Mouse (Mus musculus) limb, embryonic 12.5 days (tissue): ENCODE data around the gene Atp6v0a4. TPM values are rescaled to one million over a fixed set of nuclear protein-coding genes. Genes with fewer than 3 reads are reported as not detected.

Experiments
- ATAC-seq: fragments of 200-750 bp; cut with Nextera tagmentation; 2 replicates; pipeline ENCODE4 v1.8.0; 2017; ENCODE audit warnings: low read depth, moderate TSS enrichment; ENCODE audit not compliant: insufficient number of reproducible peaks, insufficient read depth, low FRiP score, low TSS enrichment
- H3K27ac ChIP-seq: fragments of 300-500 bp; sonication (generic); 2 replicates; pipeline ENCODE4 v1.5.1; 2016; ENCODE audit warnings: mild to moderate bottlenecking, moderate library complexity
- H3K27me3 ChIP-seq: fragments of 300-500 bp; sonication (generic); 2 replicates; pipeline ENCODE4 v1.6.1; 2016; ENCODE audit warnings: mild to moderate bottlenecking, moderate library complexity
- H3K36me3 ChIP-seq: fragments of 300-500 bp; sonication (generic); 2 replicates; pipeline ENCODE4 v1.6.1; 2016; ENCODE audit warnings: mild to moderate bottlenecking, moderate library complexity
- H3K4me1 ChIP-seq: fragments of 300-500 bp; sonication (generic); replicated peaks from 2 replicates; pipeline ENCODE4 v1.6.1; 2016
- H3K4me2 ChIP-seq: fragments of 300-500 bp; sonication (generic); 2 replicates; pipeline ENCODE4 v1.6.1; 2016; ENCODE audit warnings: mild to moderate bottlenecking, moderate library complexity
- H3K4me3 ChIP-seq: fragments of 300-500 bp; sonication (generic); replicated peaks from 2 replicates; pipeline ENCODE4 v1.5.1; 2016; ENCODE audit warnings: mild to moderate bottlenecking
- H3K9ac ChIP-seq: fragments of 300-500 bp; sonication (generic); replicated peaks from 2 replicates; pipeline ENCODE4 v1.6.1; 2016; ENCODE audit warnings: mild to moderate bottlenecking, moderate library complexity
- H3K9me3 ChIP-seq: fragments of 300-500 bp; sonication (generic); 2 replicates; pipeline ENCODE4 v1.6.1; 2016; ENCODE audit warnings: mild to moderate bottlenecking, moderate library complexity
- WGBS: fragments of 180-500 bp; shearing (Covaris S2); methylation state at CpG from one replicate; pipeline ENCODE4 v1.1.7; 2016; 5-methylcytosine and 5-hydroxymethylcytosine counted together
- polyA plus RNA-seq: library from polyadenylated mRNA; unstranded; fragments of >200 nt; fragmentation: Nextera tagmentation; extraction: Ambion mirVana; gene quantifications from 2 replicates; pipeline ENCODE4 v1.2.1, GENCODE M21; 2016

Gene Atp6v0a4
- polyA plus RNA-seq, 1 experiment from 2014 or later = not detected

DNA sequence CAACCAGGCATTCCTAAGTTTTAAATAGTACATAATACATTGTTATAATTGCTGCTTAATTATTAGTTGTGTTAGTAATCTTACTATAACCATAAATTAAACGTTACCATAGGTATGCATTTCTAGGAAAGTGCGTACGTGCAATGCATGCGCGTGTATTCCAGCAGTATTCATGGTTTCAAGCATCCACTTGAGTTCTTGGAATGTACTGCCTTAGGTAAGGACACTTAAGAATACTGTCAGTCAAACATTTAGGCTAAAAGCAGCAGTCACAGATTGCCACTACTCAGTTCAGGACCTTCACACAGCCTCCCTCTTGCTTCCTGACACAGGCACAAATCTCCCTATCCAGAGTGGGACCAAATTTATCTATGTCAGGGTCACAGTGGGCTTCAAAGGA lies 15.9 kb downstream of the Atp6v0a4 start:
- no peak overlapping the region for H3K9ac ChIP-seq
- H3K36me3 ChIP-seq = no peaks in the 10 kb centered on the region
- H3K9me3 ChIP-seq = no peaks in the 10 kb centered on the region
- H3K4me3 ChIP-seq = no peak overlapping the region
- ATAC-seq = no peak
- no peak overlapping the region for H3K4me2 ChIP-seq
- peaks cover 13% of the 10 kb centered on the region; the same call in 1 of the 2 replicates for H3K4me1 ChIP-seq
- H3K27ac ChIP-seq = no peak overlapping the region
- H3K27me3 ChIP-seq = 0 out of 2 replicates have a peak, but pooled peaks cover 4% of the 10 kb centered on the region
- 85% methylated on average over 5 of the region's 5 CpGs for WGBS

DNA sequence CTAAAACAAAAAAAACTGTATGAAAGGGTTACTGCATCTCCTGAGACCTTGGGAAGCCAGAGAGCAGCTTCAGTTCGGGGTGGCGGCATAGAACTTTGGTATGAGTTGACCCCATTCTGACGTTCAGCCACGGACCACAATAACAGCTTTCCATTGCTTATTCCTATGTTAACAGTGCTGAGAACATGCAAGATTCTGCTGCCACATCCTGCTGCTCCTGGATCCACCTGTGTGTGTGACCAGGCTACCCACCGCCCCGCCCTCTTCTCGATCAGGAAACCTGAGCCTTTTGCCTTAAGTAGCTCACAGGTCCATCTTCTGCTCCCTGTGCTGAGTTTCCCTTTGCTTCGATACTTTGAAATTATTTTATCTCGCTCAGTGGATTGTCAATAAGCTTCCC lies 18.5 kb downstream of the Atp6v0a4 start:
- no peaks in the 10 kb centered on the region for H3K36me3 ChIP-seq
- no peak overlapping the region for H3K4me2 ChIP-seq
- no peak for ATAC-seq
- H3K27ac ChIP-seq = no peak overlapping the region
- no peaks in the 10 kb centered on the region for H3K9me3 ChIP-seq
- H3K4me3 ChIP-seq = no peak overlapping the region
- 89% methylated on average over 9 of the region's 9 CpGs for WGBS
- peaks cover 13% of the 10 kb centered on the region; the same call in 1 of the 2 replicates for H3K4me1 ChIP-seq
- no peak overlapping the region for H3K9ac ChIP-seq
- H3K27me3 ChIP-seq = 0 out of 2 replicates have a peak, but pooled peaks cover 4% of the 10 kb centered on the region

DNA sequence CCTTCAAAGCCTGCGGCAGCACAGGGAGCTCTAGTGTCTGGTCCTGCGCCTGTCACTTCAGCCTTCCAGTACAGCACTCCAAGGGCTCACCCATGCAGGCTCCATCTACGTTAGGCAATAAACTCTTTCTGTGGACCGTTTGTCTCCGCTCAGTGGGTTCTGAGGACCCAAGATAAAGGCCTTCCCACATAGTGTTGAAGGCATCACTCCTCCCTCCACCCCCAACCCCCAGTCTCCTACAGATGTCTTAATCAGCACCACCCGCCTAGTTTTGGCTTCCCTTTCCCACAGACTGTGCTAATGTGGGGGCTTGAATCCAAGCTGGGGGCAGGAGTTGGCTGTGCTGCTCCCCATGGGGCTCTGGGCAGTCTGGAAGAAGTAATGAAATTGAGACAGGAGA lies 20.6 kb downstream of the Atp6v0a4 start:
- H3K4me3 ChIP-seq = no peak overlapping the region
- no peak overlapping the region for H3K4me2 ChIP-seq
- 40% methylated on average over 6 of the region's 6 CpGs for WGBS
- ATAC-seq = no peak
- no peak overlapping the region for H3K9ac ChIP-seq
- H3K36me3 ChIP-seq = no peaks in the 10 kb centered on the region
- H3K4me1 ChIP-seq = peaks cover 5% of the 10 kb centered on the region; the same call in 1 of the 2 replicates
- H3K9me3 ChIP-seq = no peaks in the 10 kb centered on the region
- no peaks in the 10 kb centered on the region for H3K27me3 ChIP-seq
- no peak overlapping the region for H3K27ac ChIP-seq

DNA sequence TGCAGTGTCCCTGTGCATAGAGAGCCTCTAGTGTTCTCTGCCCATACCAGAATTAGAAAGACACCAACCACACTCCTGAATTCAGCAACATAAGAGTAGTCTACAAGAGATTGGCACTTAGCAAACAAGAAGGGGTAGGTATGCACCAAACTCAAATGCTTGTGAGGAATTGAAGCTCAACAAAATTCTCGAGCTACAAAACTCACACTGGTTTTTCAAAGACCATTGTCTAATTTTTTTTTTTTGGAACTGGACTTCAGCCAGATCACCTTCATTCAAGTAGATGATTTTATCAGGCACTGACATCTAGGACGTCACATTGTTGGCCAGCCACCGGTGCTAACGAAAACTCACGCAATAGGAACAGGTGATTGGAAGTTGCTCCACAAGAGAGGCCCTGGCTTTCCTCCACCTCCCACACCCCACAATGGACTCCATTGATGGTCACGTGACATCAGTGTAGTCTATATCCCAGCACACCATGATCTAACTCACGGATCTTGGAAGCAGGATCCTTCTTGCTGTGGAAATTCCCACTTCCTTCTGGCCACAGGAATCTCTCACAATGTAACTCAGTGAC lies 22.1 kb downstream of the Atp6v0a4 start:
- Histone ChIP-seq H3K9me3 (peaks cover 5% of the 10 kb centered on the region; the same call in 1 of the 2 replicates), H3K4me2 (no peak overlapping the region), H3K27me3 (no peaks in the 10 kb centered on the region)

DNA sequence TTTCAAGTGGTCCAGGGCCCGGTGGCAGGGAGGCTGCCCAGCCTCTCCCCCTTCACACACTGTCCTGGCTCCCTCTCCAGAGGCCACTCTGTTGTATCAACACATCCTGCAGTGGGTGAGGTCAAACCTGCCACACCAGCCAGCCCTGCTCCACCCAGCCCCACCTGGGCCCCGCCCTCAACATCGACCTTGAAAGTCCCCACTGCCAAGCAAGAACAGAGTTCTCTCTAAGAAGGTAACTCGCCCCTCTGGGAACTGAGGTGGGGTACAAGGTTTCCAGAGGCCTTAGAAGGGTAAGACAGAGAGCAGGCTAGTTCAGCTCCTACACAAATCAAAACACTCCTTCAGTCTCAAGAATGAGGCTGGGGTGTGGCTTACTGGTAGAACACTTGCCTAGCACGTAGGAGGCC lies 27.4 kb downstream of the Atp6v0a4 start:
- WGBS = 68% methylated on average over 5 of the region's 5 CpGs
- no peaks in the 10 kb centered on the region for H3K4me1 ChIP-seq
- H3K27ac ChIP-seq = no peak overlapping the region
- no peaks in the 10 kb centered on the region for H3K36me3 ChIP-seq
- H3K4me2 ChIP-seq = no peak overlapping the region
- no peak overlapping the region for H3K9ac ChIP-seq
- ATAC-seq = no peak
- H3K27me3 ChIP-seq = no peaks in the 10 kb centered on the region
- H3K4me3 ChIP-seq = no peak overlapping the region
- H3K9me3 ChIP-seq = peaks cover 5% of the 10 kb centered on the region; the same call in 1 of the 2 replicates

More for the DNA sequence above, 22.1 kb downstream of the Atp6v0a4 start:
- H3K9ac ChIP-seq = no peak overlapping the region
- no peak overlapping the region for H3K27ac ChIP-seq
- H3K4me1 ChIP-seq = peaks cover 5% of the 10 kb centered on the region; the same call in 1 of the 2 replicates
- no peaks in the 10 kb centered on the region for H3K36me3 ChIP-seq
- no peak overlapping the region for H3K4me3 ChIP-seq
- WGBS = 91% methylated on average over 7 of the region's 7 CpGs
- no peak for ATAC-seq

DNA sequence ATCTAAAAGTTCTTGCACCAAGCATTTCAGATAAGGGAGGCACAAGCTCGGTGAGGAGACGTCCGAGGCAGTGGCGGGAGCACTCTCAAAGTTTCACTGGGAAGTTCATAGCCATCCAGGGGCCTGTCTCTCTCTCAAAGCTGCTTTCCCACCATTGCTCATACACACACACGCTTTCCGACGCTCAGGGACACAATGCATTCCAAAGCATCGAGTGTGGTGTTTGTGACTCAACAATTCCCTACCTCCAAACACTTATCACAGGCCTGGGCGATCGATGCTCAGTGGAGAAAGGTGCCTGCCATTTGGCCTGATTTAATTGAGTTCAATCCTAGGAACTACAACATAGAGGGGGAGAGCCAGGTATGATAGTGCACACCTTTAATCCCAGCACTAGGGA lies 29.7 kb downstream of the Atp6v0a4 start:
- no peak overlapping the region for H3K9ac ChIP-seq
- no peaks in the 10 kb centered on the region for H3K36me3 ChIP-seq
- H3K4me3 ChIP-seq = no peak overlapping the region
- WGBS = 95% methylated on average over 10 of the region's 10 CpGs
- ATAC-seq = no peak
- H3K27ac ChIP-seq = no peak overlapping the region
- no peaks in the 10 kb centered on the region for H3K4me1 ChIP-seq
- no peak overlapping the region for H3K4me2 ChIP-seq
- H3K27me3 ChIP-seq = no peaks in the 10 kb centered on the region
- peaks cover 5% of the 10 kb centered on the region; the same call in 1 of the 2 replicates for H3K9me3 ChIP-seq

DNA sequence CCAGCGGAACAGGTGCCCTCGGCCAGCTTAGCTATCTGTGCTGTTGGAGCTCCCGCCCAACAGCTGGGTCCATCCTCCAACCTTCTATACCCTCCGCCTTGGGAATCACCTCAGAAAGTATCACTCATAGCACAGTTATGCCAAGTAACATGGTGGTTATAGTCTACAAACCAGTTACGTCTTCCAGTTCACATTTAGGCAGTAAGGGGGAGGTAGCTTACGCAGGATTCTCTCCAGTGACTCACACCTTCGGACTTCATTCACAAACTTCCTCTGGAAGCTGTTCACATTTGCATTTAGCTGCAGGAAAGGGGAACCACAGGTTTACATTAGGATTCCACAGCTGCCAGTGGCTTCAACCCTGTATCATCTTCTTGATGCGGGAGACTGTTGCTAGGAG lies 31.8 kb downstream of the Atp6v0a4 start:
- Histone ChIP-seq H3K4me2 (no peak overlapping the region), H3K9me3 (no peaks in the 10 kb centered on the region), H3K27ac (no peak overlapping the region), H3K36me3 (no peaks in the 10 kb centered on the region), H3K4me3 (no peak overlapping the region), H3K27me3 (no peaks in the 10 kb centered on the region), H3K9ac (no peak overlapping the region), H3K4me1 (no peaks in the 10 kb centered on the region)
- WGBS = 94% methylated on average over 8 of the region's 8 CpGs
- ATAC-seq = no peak

DNA sequence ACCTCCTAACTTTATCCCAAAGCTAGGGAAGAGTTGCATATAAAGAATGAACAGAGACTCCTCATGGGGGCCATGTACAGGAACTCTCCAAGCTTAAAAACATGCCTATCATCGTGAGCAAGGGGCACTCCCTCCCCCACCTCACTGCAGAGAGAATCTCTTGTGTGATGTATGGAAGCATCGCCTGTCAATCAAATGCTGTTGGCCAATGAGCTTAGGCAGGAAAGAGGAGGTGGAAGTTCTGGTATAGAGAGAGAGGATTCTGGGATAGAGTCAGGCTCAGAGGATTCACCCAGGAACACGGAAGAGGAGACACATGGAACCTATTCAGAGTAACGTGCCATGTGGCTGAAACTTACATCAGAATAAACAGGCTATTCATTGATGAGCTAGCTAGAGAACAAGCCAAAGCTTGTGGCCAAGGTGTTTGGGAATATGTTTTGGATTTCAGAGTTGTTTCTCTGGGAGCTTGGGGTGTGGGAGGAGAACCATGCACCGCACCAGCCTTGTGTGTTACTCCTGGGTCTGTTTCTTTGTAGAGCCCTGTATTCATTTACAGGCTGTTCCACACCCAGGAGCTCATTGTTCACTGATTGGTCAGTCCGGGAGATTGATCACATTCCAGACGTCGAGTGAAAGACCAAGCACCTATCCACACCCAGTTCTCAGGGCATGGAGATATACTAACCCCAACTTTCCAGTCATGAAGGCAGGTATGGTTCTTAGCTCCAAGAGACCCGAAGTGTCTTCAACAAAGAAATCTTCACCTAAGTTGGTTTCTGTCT lies 37.0 kb downstream of the Atp6v0a4 start:
- H3K36me3 ChIP-seq = no peaks in the 10 kb centered on the region
- H3K9me3 ChIP-seq = no peaks in the 10 kb centered on the region
- 76% methylated on average over 9 of the region's 9 CpGs for WGBS
- ATAC-seq = no peak
- H3K4me2 ChIP-seq = no peak overlapping the region
- no peaks in the 10 kb centered on the region for H3K4me1 ChIP-seq
- no peak overlapping the region for H3K27ac ChIP-seq
- H3K4me3 ChIP-seq = no peak overlapping the region
- H3K9ac ChIP-seq = no peak overlapping the region
- H3K27me3 ChIP-seq = no peaks in the 10 kb centered on the region

DNA sequence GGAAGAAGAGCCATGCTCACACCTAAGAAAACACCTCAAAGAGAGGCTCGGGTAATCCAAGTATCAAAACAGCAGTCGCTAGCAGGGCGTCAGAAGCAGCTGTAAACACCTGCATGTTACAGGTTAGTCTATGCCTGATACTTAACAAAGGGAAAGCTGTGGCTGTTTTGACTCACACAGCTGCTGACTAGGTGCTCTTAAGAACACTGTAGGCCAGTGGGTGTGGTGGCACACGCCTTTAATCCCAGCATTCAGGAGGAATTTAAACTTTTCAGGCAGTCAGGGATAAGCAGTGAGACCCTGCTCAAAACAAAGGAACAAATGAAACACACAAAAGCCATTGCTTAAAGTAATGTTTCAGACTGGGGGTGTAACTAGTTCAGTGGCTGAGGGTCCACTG lies 41.2 kb downstream of the Atp6v0a4 start:
- WGBS = 27% methylated on average over 4 of the region's 4 CpGs
- Histone ChIP-seq H3K9me3 (no peaks in the 10 kb centered on the region), H3K4me2 (no peak overlapping the region), H3K4me3 (no peak overlapping the region), H3K27me3 (no peaks in the 10 kb centered on the region), H3K36me3 (no peaks in the 10 kb centered on the region), H3K4me1 (peaks cover 7% of the 10 kb centered on the region; the same call in 1 of the 2 replicates), H3K27ac (no peak overlapping the region), H3K9ac (no peak overlapping the region)
- no peak for ATAC-seq

DNA sequence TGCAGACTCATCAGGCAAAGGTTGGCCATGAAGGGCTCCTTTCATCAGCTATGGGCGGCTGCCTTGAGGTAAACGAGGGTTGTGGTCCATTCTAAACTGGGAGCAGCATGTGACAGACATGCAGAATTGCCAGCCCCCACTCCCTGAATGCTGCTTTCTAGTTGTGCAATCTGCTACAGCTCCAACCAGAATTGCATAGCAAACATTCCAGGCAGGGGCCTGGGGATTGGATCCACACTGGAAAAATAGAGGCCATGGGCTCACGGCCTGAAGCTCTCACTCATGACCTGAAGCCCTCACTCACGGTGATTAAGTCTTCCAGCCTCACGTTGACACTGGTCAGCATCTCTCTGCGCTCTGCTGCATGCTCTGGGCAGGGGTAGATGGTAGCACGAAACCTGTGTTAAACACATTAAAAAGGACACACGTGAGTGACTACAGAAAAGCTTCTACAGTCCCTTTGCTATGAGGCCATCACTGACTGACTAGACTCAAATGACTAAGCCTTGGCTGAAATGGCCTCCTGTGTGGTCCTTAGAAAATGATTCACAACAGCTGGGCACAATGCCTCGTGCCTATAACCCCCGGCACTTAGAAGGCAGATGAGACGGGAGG lies 42.6 kb downstream of the Atp6v0a4 start:
- Histone ChIP-seq H3K27ac (no peak overlapping the region), H3K36me3 (no peaks in the 10 kb centered on the region), H3K9me3 (no peaks in the 10 kb centered on the region), H3K4me1 (peaks cover 7% of the 10 kb centered on the region; the same call in 1 of the 2 replicates), H3K27me3 (no peaks in the 10 kb centered on the region), H3K4me2 (no peak overlapping the region), H3K4me3 (no peak overlapping the region), H3K9ac (no peak overlapping the region)
- 55% methylated on average over 11 of the region's 11 CpGs for WGBS
- no peak for ATAC-seq

DNA sequence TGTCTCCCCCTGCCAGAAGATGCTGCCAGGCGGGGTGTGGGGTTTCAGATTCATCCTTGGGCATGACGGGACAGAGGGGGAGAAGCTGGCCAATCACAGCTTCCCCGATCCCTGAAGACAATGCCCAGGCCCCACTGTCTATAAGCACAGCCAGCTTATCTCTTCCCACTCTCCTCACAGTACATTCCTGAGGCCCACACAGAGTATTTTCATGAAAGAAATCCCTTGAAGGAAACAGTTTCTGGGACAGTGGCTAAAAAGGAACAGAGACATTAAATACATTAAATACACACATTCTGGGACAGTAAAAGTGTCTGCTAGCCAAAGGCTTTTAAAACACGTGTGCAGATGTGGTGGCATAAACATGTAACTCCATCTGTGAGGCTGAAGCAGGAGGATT lies 44.0 kb downstream of the Atp6v0a4 start:
- Histone ChIP-seq H3K27me3 (no peaks in the 10 kb centered on the region), H3K4me3 (no peak overlapping the region), H3K4me2 (no peak overlapping the region), H3K9me3 (no peaks in the 10 kb centered on the region), H3K27ac (no peak overlapping the region), H3K36me3 (no peaks in the 10 kb centered on the region), H3K9ac (no peak overlapping the region), H3K4me1 (peaks cover 7% of the 10 kb centered on the region; the same call in 1 of the 2 replicates)
- WGBS = 67% methylated on average over 4 of the region's 4 CpGs
- no peak for ATAC-seq
